Mouse (Mus musculus) kidney, embryonic 14.5 days (tissue): Measurements from ENCODE around the gene Tgfbr3. TPM values are rescaled to one million over a fixed set of nuclear protein-coding genes. Genes with fewer than 3 reads are reported as not detected.

Experiments
- ATAC-seq: fragments of 200-750 bp; cut with Nextera tagmentation; 2 replicates; pipeline ENCODE4 v1.8.0; 2017; ENCODE audit warnings: moderate number of reproducible peaks, mild to moderate bottlenecking, moderate TSS enrichment, moderate library complexity; ENCODE audit not compliant: low FRiP score, low TSS enrichment
- H3K27ac ChIP-seq: fragments of 300-500 bp; sonication (generic); 2 replicates; pipeline ENCODE4 v1.5.1; 2014; ENCODE audit warnings: low read depth, mild to moderate bottlenecking, low read length, moderate library complexity, mixed read lengths
- H3K27me3 ChIP-seq: fragments of 300-500 bp; sonication (generic); 2 replicates; pipeline ENCODE4 v1.6.1; 2014; ENCODE audit warnings: mild to moderate bottlenecking, low read length; ENCODE audit not compliant: control insufficient read depth, insufficient read depth
- H3K36me3 ChIP-seq: fragments of 300-500 bp; sonication (generic); 2 replicates; pipeline ENCODE4 v1.6.1; 2014; ENCODE audit warnings: low read length, mixed read lengths; ENCODE audit not compliant: control insufficient read depth, insufficient read depth
- H3K4me1 ChIP-seq: fragments of 300-500 bp; sonication (generic); 2 replicates; pipeline ENCODE4 v1.6.1; 2014; ENCODE audit warnings: low read length, mixed read lengths; ENCODE audit not compliant: control insufficient read depth, insufficient read depth
- H3K4me2 ChIP-seq: fragments of 300-500 bp; sonication (generic); replicated peaks from 2 replicates; pipeline ENCODE4 v1.6.1; 2014; ENCODE audit warnings: low read depth, mild to moderate bottlenecking, low read length
- H3K4me3 ChIP-seq: fragments of 300-500 bp; sonication (generic); 2 replicates; pipeline ENCODE4 v1.5.1; 2014; ENCODE audit warnings: mild to moderate bottlenecking, low read length
- H3K9ac ChIP-seq: fragments of 300-500 bp; sonication (generic); 2 replicates; pipeline ENCODE4 v1.6.1; 2014; ENCODE audit warnings: low read depth, mild to moderate bottlenecking, low read length, moderate library complexity
- H3K9me3 ChIP-seq: fragments of 300-500 bp; sonication (generic); 2 replicates; pipeline ENCODE4 v1.6.1; 2016; ENCODE audit warnings: low read length; ENCODE audit not compliant: control insufficient read depth
- WGBS: fragments of 180-500 bp; shearing (Covaris S2); extraction: QIAGEN DNeasy Blood & Tissue Kit; methylation state at CpG from one replicate; pipeline ENCODE4 v1.1.7; 2014; 5-methylcytosine and 5-hydroxymethylcytosine counted together
- polyA plus RNA-seq: library from polyadenylated mRNA; unstranded; fragments of >200 nt; fragmentation: Nextera tagmentation; extraction: Ambion mirVana; gene quantifications from 2 replicates; pipeline ENCODE4 v1.2.1, GENCODE M21; 2014

Gene Tgfbr3
- polyA plus RNA-seq, 1 experiment from 2014 or later: 18.0 TPM

- peaks cover 32% of the 10 kb centered on the region for H3K4me1 ChIP-seq
- ATAC-seq: 0 out of 2 replicates have a peak, but pooled peaks have one; percentile 29
- 84% methylated on average over 3 of the region's 3 CpGs for WGBS
- H3K9me3 ChIP-seq: no peaks in the 10 kb centered on the region
- H3K9ac ChIP-seq: no peak overlapping the region
- no peaks in the 10 kb centered on the region for H3K27me3 ChIP-seq
- no peak overlapping the region for H3K27ac ChIP-seq
- no peak overlapping the region for H3K4me2 ChIP-seq
- H3K4me3 ChIP-seq: no peak overlapping the region
- peaks cover 3% of the 10 kb centered on the region; the same call in 1 of the 2 replicates for H3K36me3 ChIP-seq
Measured at GRCm38 (mm10) chr5:107120624-107121023, 168.8 kb downstream of the Tgfbr3 start.

GRCm38 (mm10) chr5:107119896-107120295 is 169.5 kb downstream of the Tgfbr3 start:
- Histone ChIP-seq H3K9ac (no peak overlapping the region), H3K4me3 (no peak overlapping the region), H3K9me3 (no peaks in the 10 kb centered on the region), H3K27me3 (no peaks in the 10 kb centered on the region), H3K36me3 (peaks cover 3% of the 10 kb centered on the region; the same call in 1 of the 2 replicates), H3K4me2 (no peak overlapping the region), H3K4me1 (peaks cover 25% of the 10 kb centered on the region), H3K27ac (no peak overlapping the region)
- ATAC-seq: no peak
- WGBS: 81% methylated on average over 6 of the region's 6 CpGs

- no peak overlapping the region for H3K27ac ChIP-seq
- H3K36me3 ChIP-seq: peaks cover 3% of the 10 kb centered on the region; the same call in 1 of the 2 replicates
- H3K4me3 ChIP-seq: no peak overlapping the region
- no peak overlapping the region for H3K4me2 ChIP-seq
- H3K4me1 ChIP-seq: peaks cover 6% of the 10 kb centered on the region; the same call in 1 of the 2 replicates
- no peak overlapping the region for H3K9ac ChIP-seq
- WGBS: 73% methylated on average over 3 of the region's 3 CpGs
- ATAC-seq: no peak
- H3K27me3 ChIP-seq: no peaks in the 10 kb centered on the region
- no peaks in the 10 kb centered on the region for H3K9me3 ChIP-seq
Measured at GRCm38 (mm10) chr5:107116821-107117220, 172.6 kb downstream of the Tgfbr3 start.

GRCm38 (mm10) chr5:107112656-107113275 is 176.7 kb downstream of the Tgfbr3 start:
- no peak overlapping the region for H3K4me2 ChIP-seq
- H3K9ac ChIP-seq: no peak overlapping the region
- no peaks in the 10 kb centered on the region for H3K9me3 ChIP-seq
- H3K27ac ChIP-seq: 0 out of 2 replicates have a peak overlapping the region, but pooled peaks have one; percentile 45
- H3K36me3 ChIP-seq: no peaks in the 10 kb centered on the region
- H3K4me1 ChIP-seq: peaks cover 24% of the 10 kb centered on the region
- ATAC-seq: no peak
- H3K4me3 ChIP-seq: no peak overlapping the region
- 63% methylated on average over 7 of the region's 7 CpGs for WGBS
- H3K27me3 ChIP-seq: no peaks in the 10 kb centered on the region

- no peak for ATAC-seq
- H3K27me3 ChIP-seq: no peaks in the 10 kb centered on the region
- no peak overlapping the region for H3K4me2 ChIP-seq
- no peaks in the 10 kb centered on the region for H3K9me3 ChIP-seq
- no peaks in the 10 kb centered on the region for H3K36me3 ChIP-seq
- no peak overlapping the region for H3K9ac ChIP-seq
- H3K27ac ChIP-seq: peak overlapping the region; percentile 44
- peaks cover 27% of the 10 kb centered on the region for H3K4me1 ChIP-seq
- 47% methylated on average over 3 of the region's 3 CpGs for WGBS
- H3K4me3 ChIP-seq: no peak overlapping the region
Measured at GRCm38 (mm10) chr5:107111802-107112201, 177.6 kb downstream of the Tgfbr3 start.

GRCm38 (mm10) chr5:107110880-107111520 is 178.4 kb downstream of the Tgfbr3 start:
- Histone ChIP-seq H3K27ac (peak overlapping the region; percentile 89), H3K9me3 (no peaks in the 10 kb centered on the region), H3K4me3 (no peak overlapping the region), H3K9ac (no peak overlapping the region), H3K36me3 (no peaks in the 10 kb centered on the region), H3K27me3 (no peaks in the 10 kb centered on the region), H3K4me1 (peaks cover 27% of the 10 kb centered on the region), H3K4me2 (no peak overlapping the region)
- WGBS: 9% methylated on average over 7 of the region's 7 CpGs
- ATAC-seq: peak; percentile 86

- no peaks in the 10 kb centered on the region for H3K36me3 ChIP-seq
- H3K4me2 ChIP-seq: no peak overlapping the region
- no peak overlapping the region for H3K9ac ChIP-seq
- no peaks in the 10 kb centered on the region for H3K27me3 ChIP-seq
- peaks cover 27% of the 10 kb centered on the region for H3K4me1 ChIP-seq
- H3K27ac ChIP-seq: peak overlapping the region; percentile 89
- H3K9me3 ChIP-seq: no peaks in the 10 kb centered on the region
- WGBS: 30% methylated on average over 13 of the region's 13 CpGs
- ATAC-seq: peak; percentile 59
- no peak overlapping the region for H3K4me3 ChIP-seq
Measured at GRCm38 (mm10) chr5:107110089-107110879, 179.1 kb downstream of the Tgfbr3 start.

- Histone ChIP-seq H3K9me3 (no peaks in the 10 kb centered on the region), H3K4me2 (no peak overlapping the region), H3K4me3 (no peak overlapping the region), H3K9ac (no peak overlapping the region), H3K27me3 (no peaks in the 10 kb centered on the region), H3K36me3 (no peaks in the 10 kb centered on the region), H3K27ac (no peak overlapping the region), H3K4me1 (peaks cover 27% of the 10 kb centered on the region)
- WGBS: 63% methylated on average over 15 of the region's 15 CpGs
- no peak for ATAC-seq
Measured at GRCm38 (mm10) chr5:107109416-107109815, 180.0 kb downstream of the Tgfbr3 start.
